Mouse (Mus musculus) midbrain, embryonic 10.5 days (tissue): ENCODE data around the gene Frmd7. TPM values are rescaled to one million over a fixed set of nuclear protein-coding genes. Genes with fewer than 3 reads are reported as not detected.

ENCODE experiments used
- polyA plus RNA-seq: library from polyadenylated mRNA; unstranded; fragments of >200 nt; fragmentation: Nextera tagmentation; extraction: Ambion mirVana; gene quantifications from 2 replicates; pipeline ENCODE4 v1.2.1, GENCODE M21; 2016

The Frmd7 gene
- polyA plus RNA-seq, 1 experiment from 2014 or later, result not detected

Other genes starting within 250 kb of the Frmd7 start
- gene Stk26, start 101.7 kb downstream of the Frmd7 start, polyA plus RNA-seq, result 1.3 and 2.4 TPM in 2 replicates
- gene Rap2c, start 75.3 kb upstream of the Frmd7 start, polyA plus RNA-seq, result 15.6 and 16.4 TPM in 2 replicates